In the genomic region with DNA sequence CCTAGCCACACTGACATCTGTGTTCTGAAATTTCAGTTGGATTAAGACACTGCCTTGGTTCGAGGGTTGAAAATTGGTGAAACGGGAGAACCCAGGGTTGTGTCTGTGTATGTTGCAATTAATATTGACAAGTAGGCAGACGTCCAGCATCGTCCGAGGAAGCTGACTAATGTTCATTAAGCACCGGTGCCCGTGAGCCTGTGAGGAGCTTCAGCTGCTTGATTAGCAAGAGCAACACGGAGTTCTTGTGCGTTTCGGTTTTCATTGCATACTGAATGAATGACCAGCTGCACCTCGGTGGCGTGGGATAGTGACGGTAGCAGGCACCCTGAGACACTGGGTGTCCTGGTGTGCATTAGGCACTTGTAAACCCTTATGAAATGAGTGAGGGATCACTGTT, we compare ENCODE assay signal across 21 mouse cellular contexts. TPM values are rescaled to one million over a fixed set of nuclear protein-coding genes. Genes with fewer than 3 reads are reported as not detected.
A peak's percentile ranks its signal among the peaks of the same experiment; 100 is the strongest.
DNase-seq lines count a peak whose midpoint lies in the region; ATAC-seq and TF ChIP-seq lines count a peak whose summit lies in the region.
"Had no signal": no experiment of that assay in that cellular context is flagged by ENCODE, and none has a peak within 500 bp of the region (broad histone marks: within the 10 kb centered on the region; RNA-seq: fewer than 3 reads in every experiment).

No protein-coding gene starts in this region.

- no peak overlapping the region for H3K4me2 ChIP-seq in embryonic facial prominence, embryonic 14.5 days (ENCODE audit: low read depth, low read length)
- no peak overlapping the region for H3K4me2 ChIP-seq in hindbrain, embryonic 16.5 days (ENCODE audit: low read length)
- no peak overlapping the region for H3K4me2 ChIP-seq in hindbrain, embryonic 14.5 days (replicated peaks)
- no peak overlapping the region for H3K4me2 ChIP-seq in midbrain, postnatal 0 days (ENCODE audit: low read depth, low read length, poor library complexity, severe bottlenecking)
- H3K4me2 ChIP-seq in midbrain, embryonic 13.5 days (replicated peaks): no peak overlapping the region
- H3K4me2 ChIP-seq: kidney, embryonic 15.5 days; limb, embryonic 12.5 days; lung, embryonic 15.5 days had no signal

- peaks cover 31% of the 10 kb centered on the region for H3K4me1 ChIP-seq in embryonic facial prominence, embryonic 14.5 days (ENCODE audit: control insufficient read depth, insufficient read depth, low read length)
- H3K4me1 ChIP-seq in embryonic facial prominence, embryonic 10.5 days: peaks cover 38% of the 10 kb centered on the region
- peaks cover 24% of the 10 kb centered on the region for H3K4me1 ChIP-seq in hindbrain, embryonic 16.5 days (ENCODE audit: control insufficient read depth, insufficient read depth, low read depth, low read length)
- H3K4me1 ChIP-seq in hindbrain, embryonic 14.5 days (replicated peaks; ENCODE audit: control insufficient read depth, insufficient read depth, low read length): peaks cover 28% of the 10 kb centered on the region
- H3K4me1 ChIP-seq in midbrain, postnatal 0 days (ENCODE audit: insufficient read depth, low read length): 0 out of 2 replicates have a peak, but pooled peaks cover 4% of the 10 kb centered on the region
- H3K4me1 ChIP-seq in midbrain, embryonic 13.5 days (replicated peaks): peaks cover 37% of the 10 kb centered on the region

- 0 out of 2 replicates have a peak, but pooled peaks cover 2% of the 10 kb centered on the region for H3K36me3 ChIP-seq in embryonic facial prominence, embryonic 14.5 days (ENCODE audit: control insufficient read depth, insufficient read depth, low read length)
- H3K36me3 ChIP-seq in embryonic facial prominence, embryonic 10.5 days (replicated peaks): no peaks in the 10 kb centered on the region
- H3K36me3 ChIP-seq in hindbrain, embryonic 16.5 days (ENCODE audit: control insufficient read depth, insufficient read depth, low read length): no peaks in the 10 kb centered on the region
- no peaks in the 10 kb centered on the region for H3K36me3 ChIP-seq in hindbrain, embryonic 14.5 days (replicated peaks; ENCODE audit: control insufficient read depth, insufficient read depth)
- no peaks in the 10 kb centered on the region for H3K36me3 ChIP-seq in midbrain, postnatal 0 days (ENCODE audit: insufficient read depth, low read length)
- no peaks in the 10 kb centered on the region for H3K36me3 ChIP-seq in midbrain, embryonic 13.5 days
- H3K36me3 ChIP-seq: kidney, embryonic 15.5 days; limb, embryonic 12.5 days; lung, embryonic 15.5 days; midbrain, embryonic 10.5 days had no signal

- ATAC-seq in embryonic facial prominence, embryonic 14.5 days (ENCODE audit: low read depth): no peak
- peak; percentile 16; the same call in 1 of the 2 replicates for ATAC-seq in hindbrain, embryonic 16.5 days
- no peak for ATAC-seq in hindbrain, embryonic 14.5 days (ENCODE audit: low FRiP score)
- ATAC-seq in midbrain, postnatal 0 days (ENCODE audit: low FRiP score): no peak
- ATAC-seq in midbrain, embryonic 13.5 days: no peak
- ATAC-seq in granulocyte monocyte progenitor cell, adult 5-6 weeks (replicated peaks; ENCODE audit: poor library complexity, severe bottlenecking): peak; percentile 39

- peak; percentile 50 for DNase-seq in embryonic facial prominence, embryonic 14.5 days (ENCODE audit: low spot score)
- no peak for DNase-seq in embryonic facial prominence, embryonic 10.5 days (ENCODE audit: low spot score)
- DNase-seq in hindbrain, embryonic 14.5 days (ENCODE audit: low spot score): no peak
- peak; percentile 43 for DNase-seq in midbrain, postnatal 0 days (ENCODE audit: low spot score)
- no peak for DNase-seq in kidney, postnatal 25 days
- DNase-seq: embryo, embryonic 11 days; heart, postnatal 10 days; right cerebral cortex, adult 18-20 months; thymus, postnatal 14 days had no signal

- no peaks in the 10 kb centered on the region for H3K9me3 ChIP-seq in embryonic facial prominence, embryonic 14.5 days (ENCODE audit: control insufficient read depth, low read length)
- H3K9me3 ChIP-seq in embryonic facial prominence, embryonic 10.5 days: no peaks in the 10 kb centered on the region
- no peaks in the 10 kb centered on the region for H3K9me3 ChIP-seq in hindbrain, embryonic 16.5 days (ENCODE audit: control insufficient read depth, low read length)
- H3K9me3 ChIP-seq in hindbrain, embryonic 14.5 days (ENCODE audit: control insufficient read depth, low read length): no peaks in the 10 kb centered on the region
- H3K9me3 ChIP-seq in midbrain, postnatal 0 days (ENCODE audit: low read length): no peaks in the 10 kb centered on the region
- H3K9me3 ChIP-seq in midbrain, embryonic 13.5 days: no peaks in the 10 kb centered on the region
- H3K9me3 ChIP-seq: kidney, embryonic 15.5 days; limb, embryonic 12.5 days; lung, embryonic 15.5 days; midbrain, embryonic 10.5 days had no signal

- H3K27me3 ChIP-seq in embryonic facial prominence, embryonic 14.5 days (replicated peaks; ENCODE audit: control insufficient read depth, insufficient read depth, low read length): no peaks in the 10 kb centered on the region
- 0 out of 2 replicates have a peak, but pooled peaks cover 8% of the 10 kb centered on the region for H3K27me3 ChIP-seq in embryonic facial prominence, embryonic 10.5 days (replicated peaks; ENCODE audit: low read depth, poor library complexity, severe bottlenecking)
- no peaks in the 10 kb centered on the region for H3K27me3 ChIP-seq in hindbrain, embryonic 16.5 days (replicated peaks; ENCODE audit: control insufficient read depth, insufficient read depth, low read length)
- no peaks in the 10 kb centered on the region for H3K27me3 ChIP-seq in hindbrain, embryonic 14.5 days (ENCODE audit: control insufficient read depth, insufficient read depth, low read length)
- H3K27me3 ChIP-seq in midbrain, postnatal 0 days (ENCODE audit: insufficient read depth, low read length): no peaks in the 10 kb centered on the region; the same call in 1 of the 2 replicates
- peaks cover 84% of the 10 kb centered on the region for H3K27me3 ChIP-seq in midbrain, embryonic 13.5 days
- H3K27me3 ChIP-seq: limb, embryonic 12.5 days; lung, embryonic 15.5 days had no signal

- no peak overlapping the region for H3K27ac ChIP-seq in embryonic facial prominence, embryonic 14.5 days (replicated peaks; ENCODE audit: low read depth, low read length)
- no peak overlapping the region for H3K27ac ChIP-seq in embryonic facial prominence, embryonic 10.5 days (replicated peaks)
- no peak overlapping the region for H3K27ac ChIP-seq in hindbrain, embryonic 16.5 days (ENCODE audit: low read depth, low read length)
- no peak overlapping the region for H3K27ac ChIP-seq in hindbrain, embryonic 14.5 days
- H3K27ac ChIP-seq in midbrain, postnatal 0 days (ENCODE audit: low read depth, low read length): no peak overlapping the region
- no peak overlapping the region for H3K27ac ChIP-seq in midbrain, embryonic 13.5 days
- H3K27ac ChIP-seq: heart, adult 2 months; kidney, embryonic 15.5 days; left cerebral cortex, adult 2 months; limb, embryonic 12.5 days; lung, embryonic 15.5 days; midbrain, embryonic 10.5 days had no signal

- H3K4me3 ChIP-seq in embryonic facial prominence, embryonic 14.5 days (ENCODE audit: low read depth, low read length): no peak overlapping the region
- H3K4me3 ChIP-seq in embryonic facial prominence, embryonic 10.5 days: no peak overlapping the region
- no peak overlapping the region for H3K4me3 ChIP-seq in hindbrain, embryonic 16.5 days (ENCODE audit: low read length)
- no peak overlapping the region for H3K4me3 ChIP-seq in hindbrain, embryonic 14.5 days (replicated peaks; ENCODE audit: low read length)
- no peak overlapping the region for H3K4me3 ChIP-seq in midbrain, postnatal 0 days (ENCODE audit: low read depth, low read length)
- H3K4me3 ChIP-seq in midbrain, embryonic 13.5 days (replicated peaks): no peak overlapping the region
- H3K4me3 ChIP-seq: heart, adult 2 months; kidney, embryonic 15.5 days; left cerebral cortex, adult 2 months; limb, embryonic 12.5 days; lung, embryonic 15.5 days; midbrain, embryonic 10.5 days had no signal

- no peak for TF ChIP-seq CTCF in midbrain, postnatal 0 days (IDR thresholded peaks at IDR 0.05)

- WGBS in embryonic facial prominence, embryonic 14.5 days: 48% methylated on average over 13 of the region's 13 CpGs
- WGBS in embryonic facial prominence, embryonic 10.5 days: 66% methylated on average over 13 of the region's 13 CpGs
- WGBS in hindbrain, embryonic 16.5 days: 23% methylated on average over 13 of the region's 13 CpGs
- 33% methylated on average over 13 of the region's 13 CpGs for WGBS in hindbrain, embryonic 14.5 days
- 46% methylated on average over 13 of the region's 13 CpGs for WGBS in midbrain, postnatal 0 days
- WGBS in midbrain, embryonic 13.5 days: 51% methylated on average over 13 of the region's 13 CpGs

- no peak overlapping the region for H3K9ac ChIP-seq in embryonic facial prominence, embryonic 14.5 days (ENCODE audit: low read depth, low read length)
- H3K9ac ChIP-seq in hindbrain, embryonic 16.5 days (ENCODE audit: low read depth, low read length): no peak overlapping the region
- H3K9ac ChIP-seq in hindbrain, embryonic 14.5 days: no peak overlapping the region
- H3K9ac ChIP-seq in midbrain, postnatal 0 days (replicated peaks; ENCODE audit: low read length, poor library complexity, severe bottlenecking): no peak overlapping the region
- H3K9ac ChIP-seq in midbrain, embryonic 13.5 days (replicated peaks): no peak overlapping the region
- H3K9ac ChIP-seq: kidney, embryonic 15.5 days; limb, embryonic 12.5 days; lung, embryonic 15.5 days had no signal

RNA-seq across cellular contexts. Expression of a gene that starts 58.9 kb away (rescaled TPM):
- 4.1 and 4.4 TPM in 2 replicates for polyA plus RNA-seq in embryonic facial prominence, embryonic 14.5 days (2014; fragmentation: Nextera tagmentation; extraction: Ambion mirVana)
- 10.9 and 13.6 TPM in 2 replicates for polyA plus RNA-seq in embryonic facial prominence, embryonic 10.5 days (2016; fragmentation: Nextera tagmentation; extraction: Ambion mirVana)
- 20.9 and 21.5 TPM in 2 replicates for polyA plus RNA-seq in hindbrain, embryonic 16.5 days (2015; fragmentation: Nextera tagmentation; extraction: Ambion mirVana)
- polyA plus RNA-seq in hindbrain, embryonic 14.5 days (2014; fragmentation: Nextera tagmentation; extraction: Ambion mirVana): 26.3 and 28.0 TPM in 2 replicates
- total RNA-seq in midbrain, postnatal 0 days (2014; rRNA removed): 8.4 and 13.5 TPM in 2 replicates
- polyA plus RNA-seq in midbrain, postnatal 0 days (2015; fragmentation: Nextera tagmentation; extraction: Ambion mirVana): 13.7 and 16.2 TPM in 2 replicates
- 22.5 and 24.4 TPM in 2 replicates for polyA plus RNA-seq in midbrain, embryonic 13.5 days (2015; fragmentation: Nextera tagmentation; extraction: Ambion mirVana)
- not detected in 2 replicates for total RNA-seq in granulocyte monocyte progenitor cell, adult 5-6 weeks (2014; fragmentation: Nextera tagmentation)
- not detected in 2 replicates for total RNA-seq in granulocyte monocyte progenitor cell, adult 5-6 weeks (2017)
- total RNA-seq: heart, adult 2 months; neutrophil, adult 5-6 weeks had no signal
- polyA plus RNA-seq: G1E; heart, adult 2 months; spleen, adult 2 months had no signal

Comparison
In these comparisons a context has a peak if more than half of its experiments do, and no peak if none do; other contexts are left out.
1. ATAC-seq: peak in hindbrain, embryonic 16.5 days (single experiment) and granulocyte monocyte progenitor cell, adult 5-6 weeks (single experiment); none in embryonic facial prominence, embryonic 14.5 days (single experiment), hindbrain, embryonic 14.5 days (single experiment), midbrain, postnatal 0 days (single experiment) and midbrain, embryonic 13.5 days (single experiment).
2. DNase-seq: peak in embryonic facial prominence, embryonic 14.5 days (single experiment) and midbrain, postnatal 0 days (single experiment); none in embryonic facial prominence, embryonic 10.5 days (single experiment), hindbrain, embryonic 14.5 days (single experiment) and kidney, postnatal 25 days (0 of 2).